Mouse (Mus musculus): ENCODE results near the gene Aar2.

Aar2 gene

GRCm38 (mm10) chr2:156566512-156566911, 19.1 kb downstream of the Aar2 start:
- DNase-seq (ENCODE audit: extremely low read depth, insufficient read length, low spot score) = no peak

GRCm38 (mm10) chr2:156568647-156569046, 21.3 kb downstream of the Aar2 start:
- DNase-seq (ENCODE audit: extremely low read depth, insufficient read length, low spot score) = no peak

GRCm38 (mm10) chr2:156569261-156569660, 21.9 kb downstream of the Aar2 start:
- no peak for DNase-seq (ENCODE audit: extremely low read depth, insufficient read length, low spot score)

- no peak for DNase-seq (ENCODE audit: extremely low read depth, insufficient read length, low spot score)
Observed at GRCm38 (mm10) chr2:156571521-156571920, 24.1 kb downstream of the Aar2 start.

- DNase-seq (ENCODE audit: extremely low read depth, insufficient read length, low spot score) = no peak
Observed at GRCm38 (mm10) chr2:156576850-156577587, 29.6 kb downstream of the Aar2 start.

GRCm38 (mm10) chr2:156580507-156580906, 33.1 kb downstream of the Aar2 start:
- DNase-seq (ENCODE audit: extremely low read depth, insufficient read length, low spot score) = no peak

- no peak for DNase-seq (ENCODE audit: extremely low read depth, insufficient read length, low spot score)
Observed at GRCm38 (mm10) chr2:156581244-156581643, 33.9 kb downstream of the Aar2 start.

GRCm38 (mm10) chr2:156582887-156583286, 35.5 kb downstream of the Aar2 start:
- DNase-seq (ENCODE audit: extremely low read depth, insufficient read length, low spot score) = no peak

GRCm38 (mm10) chr2:156584154-156584796, 36.9 kb downstream of the Aar2 start:
- DNase-seq (ENCODE audit: extremely low read depth, insufficient read length, low spot score) = peak; percentile 28

- no peak for DNase-seq (ENCODE audit: extremely low read depth, insufficient read length, low spot score)
Observed at GRCm38 (mm10) chr2:156584797-156585471, 37.5 kb downstream of the Aar2 start.

GRCm38 (mm10) chr2:156589481-156589880, 42.1 kb downstream of the Aar2 start:
- no peak for DNase-seq (ENCODE audit: extremely low read depth, insufficient read length, low spot score)

- DNase-seq (ENCODE audit: extremely low read depth, insufficient read length, low spot score) = no peak
Observed at GRCm38 (mm10) chr2:156594987-156595490, 47.7 kb downstream of the Aar2 start.

GRCm38 (mm10) chr2:156602581-156602980, 55.2 kb downstream of the Aar2 start:
- no peak for DNase-seq (ENCODE audit: extremely low read depth, insufficient read length, low spot score)

- DNase-seq (ENCODE audit: extremely low read depth, insufficient read length, low spot score) = no peak
Observed at GRCm38 (mm10) chr2:156603671-156604070, 56.3 kb downstream of the Aar2 start.

- no peak for DNase-seq (ENCODE audit: extremely low read depth, insufficient read length, low spot score)
Observed at GRCm38 (mm10) chr2:156605144-156605543, 57.8 kb downstream of the Aar2 start.

- peak; percentile 51 for DNase-seq (ENCODE audit: extremely low read depth, insufficient read length, low spot score)
Observed at GRCm38 (mm10) chr2:156605971-156606370, 58.6 kb downstream of the Aar2 start.

- DNase-seq (ENCODE audit: extremely low read depth, insufficient read length, low spot score) = no peak
Observed at GRCm38 (mm10) chr2:156613081-156613540, 65.7 kb downstream of the Aar2 start.

- no peak for DNase-seq (ENCODE audit: extremely low read depth, insufficient read length, low spot score)
Observed at GRCm38 (mm10) chr2:156613541-156614257, 66.3 kb downstream of the Aar2 start, which contains the start of gene Dlgap4. Gene Dlgap4 (plus strand): TSS chr2:156613705.

GRCm38 (mm10) chr2:156614258-156614556, 66.8 kb downstream of the Aar2 start:
- DNase-seq (ENCODE audit: extremely low read depth, insufficient read length, low spot score) = no peak

GRCm38 (mm10) chr2:156614661-156615654, 67.6 kb downstream of the Aar2 start:
- DNase-seq (ENCODE audit: extremely low read depth, insufficient read length, low spot score) = no peak

Data from 3134 (cell line).